Mouse (Mus musculus) ES-E14 (cell line): Measurements from ENCODE around the gene Vrk1. TPM values are rescaled to one million over a fixed set of nuclear protein-coding genes. Genes with fewer than 3 reads are reported as not detected.

Experiments used
- DNase-seq: peaks from one replicate; pipeline ENCODE4 v3.0.0-alpha.2; 2013; ENCODE audit warnings: low read depth, low spot score
- H3K27ac ChIP-seq: 2 replicates; pipeline ENCODE4 v1.5.1; 2012; ENCODE audit warnings: low read depth, mild to moderate bottlenecking, low read length, moderate library complexity, mixed read lengths; ENCODE audit not compliant: poor library complexity, insufficient read depth, severe bottlenecking
- H3K36me3 ChIP-seq: 2 replicates; pipeline ENCODE4 v1.6.1; 2012; ENCODE audit warnings: mild to moderate bottlenecking, low read length, moderate library complexity, mixed read lengths; ENCODE audit not compliant: control insufficient read depth, poor library complexity, insufficient read depth, severe bottlenecking
- H3K4me1 ChIP-seq, 2 experiments: fragments of 150-350 bp in 1 of 2; sonication (generic) in 1 of 2; 2 replicates each; pipeline ENCODE4 v1.6.1; 2012; ENCODE audit warnings: low read length in 2 of 2, mild to moderate bottlenecking in 1 of 2, mixed read lengths in 1 of 2; ENCODE audit not compliant: control insufficient read depth in 2 of 2, insufficient read depth in 2 of 2, poor library complexity in 1 of 2
- H3K4me3 ChIP-seq, 2 experiments: fragments of 150-350 bp in 1 of 2; sonication (generic) in 1 of 2; 2 replicates each; pipeline ENCODE4 v1.5.1; 2012; ENCODE audit warnings: low read length in 2 of 2, low read depth in 1 of 2, mild to moderate bottlenecking in 1 of 2, mixed read lengths in 1 of 2; ENCODE audit not compliant: insufficient read depth in 1 of 2, poor library complexity in 1 of 2, severe bottlenecking in 1 of 2
- H3K9ac ChIP-seq: 2 replicates; pipeline ENCODE4 v1.6.1; 2012; ENCODE audit warnings: low read depth, mild to moderate bottlenecking, low read length, mixed read lengths; ENCODE audit not compliant: poor library complexity, insufficient read depth, severe bottlenecking
- H3K9me3 ChIP-seq: fragments of 150-350 bp; sonication (generic); 2 replicates; pipeline ENCODE4 v1.6.1; 2012; ENCODE audit warnings: low read depth, mild to moderate bottlenecking, low read length; ENCODE audit not compliant: control insufficient read depth, insufficient read depth
- CHD2 ChIP-seq: IDR thresholded peaks from 2 replicates; pipeline ENCODE4 v1.6.1; 2014; ENCODE audit warnings: mild to moderate bottlenecking, low read depth, low read length, inconsistent platforms
- HCFC1 ChIP-seq: IDR thresholded peaks from 2 replicates; pipeline ENCODE4 v1.6.1; 2012; ENCODE audit warnings: low read length, inconsistent platforms, borderline replicate concordance; ENCODE audit not compliant: insufficient read depth
- MAFK ChIP-seq: IDR thresholded peaks from 2 replicates; pipeline ENCODE4 v1.6.1; 2014; ENCODE audit warnings: mild to moderate bottlenecking, low read depth, low read length, inconsistent platforms; ENCODE audit not compliant: insufficient read depth
- ZC3H11A ChIP-seq: IDR thresholded peaks from 2 replicates; pipeline ENCODE4 v1.6.1; 2012; ENCODE audit warnings: low read depth, mild to moderate bottlenecking, inconsistent platforms, low read length, borderline replicate concordance
- ZNF384 ChIP-seq: IDR thresholded peaks from 2 replicates; pipeline ENCODE4 v1.6.1; 2012; ENCODE audit warnings: low read depth, low read length, inconsistent platforms
- in situ Hi-C, 2 experiments: fragments of 600-800 bp; cut with MboI; formaldehyde crosslinking; loops; one replicate each; pipeline ENCODE4 v1.15.1; 2025; ENCODE audit warnings: low sequenced_read_pairs in 2 of 2, inconsistent platforms in 1 of 2; ENCODE audit not compliant: unreplicated experiment in 2 of 2
- total RNA-seq: library from RNA; depleted of rRNA; stranded (reverse); fragments of 300-350 nt; gene quantifications from 2 replicates; pipeline ENCODE4 v1.2.3, GENCODE M21; 2012

Vrk1 gene
- total RNA-seq, 1 experiment, result 56.6 TPM

DNA sequence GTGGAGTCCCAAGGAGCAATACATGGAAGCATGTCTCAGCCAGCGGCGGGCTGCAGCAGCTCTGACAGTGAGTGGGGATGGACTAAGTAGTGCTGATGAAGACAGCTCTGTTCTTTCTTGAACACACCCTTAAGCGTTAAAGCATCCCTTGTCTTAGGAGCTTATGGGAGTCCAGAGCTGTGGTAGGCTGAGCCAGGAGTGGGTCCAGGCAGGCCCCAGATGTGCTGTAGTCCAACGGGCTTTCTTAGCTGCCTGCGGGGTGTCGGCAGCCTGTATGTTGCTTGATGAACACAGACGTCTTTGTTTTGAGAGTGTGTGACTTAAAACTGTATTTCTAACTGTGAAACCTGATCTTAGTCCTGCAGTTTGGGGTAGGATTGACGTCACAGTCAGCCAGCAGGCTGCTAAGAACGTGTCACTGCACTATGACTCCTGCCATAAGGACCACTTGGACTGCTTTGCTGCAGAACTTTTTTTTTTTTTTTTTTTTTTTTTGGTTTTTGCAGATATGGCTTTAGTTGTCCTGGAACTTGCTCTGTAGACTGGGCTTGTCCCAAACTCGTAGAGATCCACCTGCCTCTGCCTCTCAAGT lies 61.6 kb downstream of the Vrk1 start:
- H3K4me1 ChIP-seq, result no peaks in the 10 kb centered on the region
- DNase-seq, result no peak

DNA sequence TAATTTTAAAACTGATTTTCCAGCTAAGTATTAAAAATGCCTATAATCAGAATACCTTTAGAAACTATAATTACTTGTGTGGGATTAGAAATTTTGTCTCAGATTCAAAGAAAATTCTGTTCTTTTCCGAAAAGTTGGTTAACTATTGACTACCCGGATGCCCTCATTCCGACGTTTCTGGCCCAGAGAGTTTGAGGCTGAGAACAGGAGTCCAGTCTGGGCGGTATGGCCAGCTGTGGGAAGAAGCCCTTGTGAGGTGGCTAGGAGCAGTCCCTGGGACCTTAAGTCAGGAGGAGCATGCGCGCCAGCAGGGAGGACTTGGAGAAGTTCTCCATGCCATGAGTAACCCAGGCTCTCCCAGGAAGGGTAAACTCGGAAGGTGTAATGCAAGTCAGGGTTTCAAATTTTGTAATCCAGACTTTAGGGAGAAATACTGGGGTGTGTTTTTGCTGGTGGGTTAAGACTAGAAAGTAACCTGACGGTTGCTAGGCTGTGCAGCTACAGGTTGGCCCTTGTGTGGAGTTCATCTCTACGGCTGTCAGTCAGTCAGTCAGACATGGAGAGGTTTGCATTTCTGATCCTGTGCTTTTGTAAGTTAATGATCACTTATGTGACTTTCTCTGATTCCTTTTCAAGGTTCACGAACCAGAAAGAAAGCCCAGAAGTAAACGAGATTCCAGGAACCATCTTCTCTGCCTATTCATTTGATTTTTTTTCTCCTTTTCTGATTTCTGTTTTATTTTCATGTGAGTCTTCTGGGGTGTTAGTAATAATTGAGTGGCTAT lies 64.5 kb downstream of the Vrk1 start:
- TF ChIP-seq ZNF384, result no peak
- no peak for TF ChIP-seq ZC3H11A
- TF ChIP-seq MAFK, result no peak
- no peak for TF ChIP-seq CHD2
- no peak for TF ChIP-seq HCFC1
- Histone ChIP-seq H3K27ac (no peak overlapping the region), H3K4me3 (no peak overlapping the region), H3K36me3 (peaks cover 13% of the 10 kb centered on the region; the same call in 1 of the 2 replicates), H3K9ac (no peak overlapping the region), H3K4me1 (no peaks in the 10 kb centered on the region), H3K9me3 (no peaks in the 10 kb centered on the region)
- no peak for DNase-seq
- in situ Hi-C loops, result no loop called here

More for the DNA sequence above, 61.6 kb downstream of the Vrk1 start:
- Histone ChIP-seq H3K36me3 (peaks cover 19% of the 10 kb centered on the region; the same call in 1 of the 2 replicates), H3K9me3 (no peaks in the 10 kb centered on the region), H3K27ac (no peak overlapping the region), H3K9ac (no peak overlapping the region), H3K4me3 (no peak overlapping the region)
- in situ Hi-C loops, result no loop called here
- TF ChIP-seq ZC3H11A, result no peak
- no peak for TF ChIP-seq MAFK
- no peak for TF ChIP-seq ZNF384
- TF ChIP-seq HCFC1, result no peak
- TF ChIP-seq CHD2, result no peak

DNA sequence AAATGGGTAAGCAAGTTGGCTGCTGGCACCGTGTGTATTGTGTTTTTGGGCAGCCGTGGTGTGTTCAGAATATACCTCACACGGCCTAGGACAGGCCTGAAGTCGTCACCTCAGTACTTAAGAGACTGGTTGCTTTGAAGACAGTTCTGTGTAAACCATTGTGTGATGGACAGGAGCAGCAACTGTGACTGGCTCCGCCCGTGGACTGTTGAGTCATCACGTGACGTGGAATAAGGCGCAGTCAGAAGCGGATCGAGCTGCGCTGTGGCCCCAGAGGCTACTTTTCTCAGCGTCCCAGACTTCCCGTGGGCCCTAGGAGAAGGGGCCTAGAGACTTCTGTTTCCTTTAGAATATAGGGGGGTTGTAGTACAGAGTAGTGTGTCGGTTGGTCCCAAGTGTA lies 66.1 kb downstream of the Vrk1 start:
- TF ChIP-seq ZC3H11A, result no peak
- TF ChIP-seq ZNF384, result no peak
- TF ChIP-seq HCFC1, result no peak
- no peak for TF ChIP-seq MAFK
- no peak for TF ChIP-seq CHD2
- Histone ChIP-seq H3K36me3 (peaks cover 6% of the 10 kb centered on the region; the same call in 1 of the 2 replicates), H3K4me3 (no peak overlapping the region), H3K9ac (no peak overlapping the region), H3K27ac (no peak overlapping the region), H3K4me1 (peaks cover 0 to 7% of the 10 kb centered on the region in 2 experiments; a peak in 2 of 4 replicates), H3K9me3 (no peaks in the 10 kb centered on the region)
- in situ Hi-C loops, result no loop called here
- DNase-seq, result no peak

- no peak for DNase-seq
- H3K4me1 ChIP-seq, result peaks cover 2 to 16% of the 10 kb centered on the region in 2 experiments; a peak in 3 of 4 replicates
- no peak for TF ChIP-seq ZC3H11A
- TF ChIP-seq HCFC1, result no peak
- TF ChIP-seq ZNF384, result no peak
- TF ChIP-seq MAFK, result no peak
- no peak for TF ChIP-seq CHD2
- H3K4me3 ChIP-seq, result no peak overlapping the region
- H3K9ac ChIP-seq, result no peak overlapping the region
- H3K36me3 ChIP-seq, result peaks cover 2% of the 10 kb centered on the region; the same call in 1 of the 2 replicates
- in situ Hi-C loops, result no loop called here
- no peaks in the 10 kb centered on the region for H3K9me3 ChIP-seq
- no peak overlapping the region for H3K27ac ChIP-seq
Measured at GRCm38 (mm10) chr12:106080511-106080910, 70.5 kb downstream of the Vrk1 start.
